Mouse (Mus musculus): Measurements from ENCODE around the gene Rpusd4. TPM values are rescaled to one million over a fixed set of nuclear protein-coding genes. Genes with fewer than 3 reads are reported as not detected.
A peak's percentile ranks its signal among the peaks of the same experiment; 100 is the strongest.

The Rpusd4 gene
- total RNA-seq, 1 experiment: 28.8 TPM

DNA sequence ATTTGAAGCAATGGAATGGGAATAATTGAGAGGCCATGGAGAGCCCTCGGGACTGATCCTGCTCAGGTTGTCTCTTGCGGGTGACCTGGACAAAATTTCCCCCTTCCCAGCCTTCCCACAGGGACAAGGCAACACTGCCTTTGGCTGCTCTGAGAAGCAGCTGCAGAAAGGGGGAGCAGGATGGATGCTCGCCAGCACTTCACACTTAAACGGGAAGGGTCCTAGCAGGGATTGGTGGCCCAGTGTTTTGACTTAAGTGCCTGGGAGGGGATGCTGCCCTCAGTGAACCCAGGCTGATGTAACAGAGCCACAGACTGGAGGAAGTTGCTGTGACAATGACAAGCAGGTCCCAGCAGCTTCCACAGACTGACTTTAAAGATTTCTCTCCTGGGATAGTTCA lies 45.9 kb downstream of the Rpusd4 start:
- H3K4me3 ChIP-seq (ENCODE audit: insufficient read depth in 1 of 2, low read depth in 1 of 2, low read length in 2 of 2, poor library complexity in 1 of 2, severe bottlenecking in 1 of 2): no peak overlapping the region
- no peak overlapping the region for H3K9ac ChIP-seq (ENCODE audit: insufficient read depth, low read depth, low read length, poor library complexity, severe bottlenecking)
- no peaks in the 10 kb centered on the region for H3K9me3 ChIP-seq (ENCODE audit: control insufficient read depth, insufficient read depth, low read depth, low read length)
- H3K4me1 ChIP-seq (ENCODE audit: control insufficient read depth in 2 of 2, insufficient read depth in 2 of 2, low read length in 2 of 2, poor library complexity in 1 of 2): peaks cover 0 to 8% of the 10 kb centered on the region in 2 experiments; a peak in 3 of 4 replicates
- no peak for DNase-seq (ENCODE audit: low read depth, low spot score)
- TF ChIP-seq MAFK (IDR thresholded peaks at IDR 0.05; ENCODE audit: insufficient read depth, low read depth, low read length) (no peak), ZNF384 (IDR thresholded peaks at IDR 0.05; ENCODE audit: low read depth, low read length) (no peak), HCFC1 (IDR thresholded peaks at IDR 0.05; ENCODE audit: borderline replicate concordance, insufficient read depth, low read length) (no peak), CHD2 (IDR thresholded peaks at IDR 0.05; ENCODE audit: low read depth, low read length) (no peak)
- no peaks in the 10 kb centered on the region for H3K36me3 ChIP-seq (ENCODE audit: control insufficient read depth, insufficient read depth, low read length, poor library complexity, severe bottlenecking)
- no peak overlapping the region for H3K27ac ChIP-seq (ENCODE audit: insufficient read depth, low read depth, low read length, poor library complexity, severe bottlenecking)
- in situ Hi-C loops (cut with MboI; ENCODE audit: low sequenced_read_pairs in 2 of 2, unreplicated experiment in 2 of 2): no loop called here

DNA sequence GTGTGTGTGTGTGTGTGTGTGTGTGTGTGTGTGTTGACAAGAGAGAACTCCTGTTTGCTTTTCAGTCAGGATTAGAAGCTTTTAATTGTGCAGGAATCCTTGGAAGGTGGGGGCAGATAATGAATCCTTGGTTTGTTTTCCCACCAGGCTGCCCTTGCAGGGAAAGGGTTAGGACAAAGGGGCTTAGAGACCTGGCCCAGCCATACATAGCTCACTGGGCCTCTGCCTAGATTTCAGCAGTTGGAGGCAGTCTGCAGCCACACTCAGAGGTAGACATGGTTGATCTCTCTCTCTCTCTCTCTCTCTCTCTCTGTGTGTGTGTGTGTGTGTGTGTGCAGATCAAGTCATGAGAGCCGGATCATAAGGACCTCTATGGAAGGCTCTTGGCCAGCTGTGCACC lies 46.6 kb downstream of the Rpusd4 start:
- Histone ChIP-seq H3K36me3 (ENCODE audit: control insufficient read depth, insufficient read depth, low read length, poor library complexity, severe bottlenecking) (no peaks in the 10 kb centered on the region), H3K9me3 (ENCODE audit: control insufficient read depth, insufficient read depth, low read depth, low read length) (no peaks in the 10 kb centered on the region), H3K4me1 (ENCODE audit: control insufficient read depth in 2 of 2, insufficient read depth in 2 of 2, low read length in 2 of 2, poor library complexity in 1 of 2) (peaks cover 0 to 8% of the 10 kb centered on the region in 2 experiments; a peak in 3 of 4 replicates), H3K27ac (ENCODE audit: insufficient read depth, low read depth, low read length, poor library complexity, severe bottlenecking) (no peak overlapping the region), H3K4me3 (ENCODE audit: insufficient read depth in 1 of 2, low read depth in 1 of 2, low read length in 2 of 2, poor library complexity in 1 of 2, severe bottlenecking in 1 of 2) (no peak overlapping the region), H3K9ac (ENCODE audit: insufficient read depth, low read depth, low read length, poor library complexity, severe bottlenecking) (no peak overlapping the region)
- DNase-seq (ENCODE audit: low read depth, low spot score): no peak
- TF ChIP-seq ZC3H11A (IDR thresholded peaks at IDR 0.05; ENCODE audit: borderline replicate concordance, low read depth, low read length): no peak
- no peak for TF ChIP-seq HCFC1 (IDR thresholded peaks at IDR 0.05; ENCODE audit: borderline replicate concordance, insufficient read depth, low read length)
- in situ Hi-C loops (cut with MboI; ENCODE audit: low sequenced_read_pairs in 2 of 2, unreplicated experiment in 2 of 2): no loop called here

DNA sequence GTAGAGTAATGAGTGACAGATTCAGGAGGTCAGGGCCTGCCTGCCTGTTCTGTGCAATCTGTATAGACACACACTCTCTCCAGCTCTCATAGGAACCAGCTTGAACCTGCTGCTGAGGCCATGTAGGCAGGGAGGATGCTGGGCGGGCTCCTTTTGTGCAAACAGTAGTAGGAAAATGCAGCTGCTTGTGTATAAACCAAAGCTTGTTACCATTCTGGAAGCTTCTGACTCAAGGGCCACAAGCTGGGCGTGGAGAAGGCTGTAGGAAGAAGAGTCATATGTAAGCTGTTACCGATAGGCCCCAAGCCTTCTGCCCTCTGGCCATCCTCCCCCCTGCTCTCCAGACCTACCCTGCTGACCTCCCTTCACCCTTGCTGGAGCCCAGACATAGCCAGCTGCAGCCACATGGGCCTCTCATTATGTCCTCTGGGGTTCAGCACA lies 49.1 kb downstream of the Rpusd4 start:
- peaks cover 0 to 8% of the 10 kb centered on the region in 2 experiments; a peak in 3 of 4 replicates for H3K4me1 ChIP-seq (ENCODE audit: control insufficient read depth in 2 of 2, insufficient read depth in 2 of 2, low read length in 2 of 2, poor library complexity in 1 of 2)
- peak overlapping the region; percentile 7; the same call in 1 of the 2 replicates for H3K27ac ChIP-seq (ENCODE audit: insufficient read depth, low read depth, low read length, poor library complexity, severe bottlenecking)
- H3K9me3 ChIP-seq (ENCODE audit: control insufficient read depth, insufficient read depth, low read depth, low read length): no peaks in the 10 kb centered on the region
- no peak overlapping the region for H3K4me3 ChIP-seq (ENCODE audit: insufficient read depth in 1 of 2, low read depth in 1 of 2, low read length in 2 of 2, poor library complexity in 1 of 2, severe bottlenecking in 1 of 2)
- DNase-seq (ENCODE audit: low read depth, low spot score): no peak
- no peaks in the 10 kb centered on the region for H3K36me3 ChIP-seq (ENCODE audit: control insufficient read depth, insufficient read depth, low read length, poor library complexity, severe bottlenecking)
- in situ Hi-C loops (cut with MboI; ENCODE audit: low sequenced_read_pairs in 2 of 2, unreplicated experiment in 2 of 2): no loop called here
- no peak for TF ChIP-seq ZNF384 (IDR thresholded peaks at IDR 0.05; ENCODE audit: low read depth, low read length)
- TF ChIP-seq MAFK (IDR thresholded peaks at IDR 0.05; ENCODE audit: insufficient read depth, low read depth, low read length): no peak
- TF ChIP-seq ZC3H11A (IDR thresholded peaks at IDR 0.05; ENCODE audit: borderline replicate concordance, low read depth, low read length): no peak
- TF ChIP-seq HCFC1 (IDR thresholded peaks at IDR 0.05; ENCODE audit: borderline replicate concordance, insufficient read depth, low read length): no peak
- TF ChIP-seq CHD2 (IDR thresholded peaks at IDR 0.05; ENCODE audit: low read depth, low read length): no peak
- no peak overlapping the region for H3K9ac ChIP-seq (ENCODE audit: insufficient read depth, low read depth, low read length, poor library complexity, severe bottlenecking)

DNA sequence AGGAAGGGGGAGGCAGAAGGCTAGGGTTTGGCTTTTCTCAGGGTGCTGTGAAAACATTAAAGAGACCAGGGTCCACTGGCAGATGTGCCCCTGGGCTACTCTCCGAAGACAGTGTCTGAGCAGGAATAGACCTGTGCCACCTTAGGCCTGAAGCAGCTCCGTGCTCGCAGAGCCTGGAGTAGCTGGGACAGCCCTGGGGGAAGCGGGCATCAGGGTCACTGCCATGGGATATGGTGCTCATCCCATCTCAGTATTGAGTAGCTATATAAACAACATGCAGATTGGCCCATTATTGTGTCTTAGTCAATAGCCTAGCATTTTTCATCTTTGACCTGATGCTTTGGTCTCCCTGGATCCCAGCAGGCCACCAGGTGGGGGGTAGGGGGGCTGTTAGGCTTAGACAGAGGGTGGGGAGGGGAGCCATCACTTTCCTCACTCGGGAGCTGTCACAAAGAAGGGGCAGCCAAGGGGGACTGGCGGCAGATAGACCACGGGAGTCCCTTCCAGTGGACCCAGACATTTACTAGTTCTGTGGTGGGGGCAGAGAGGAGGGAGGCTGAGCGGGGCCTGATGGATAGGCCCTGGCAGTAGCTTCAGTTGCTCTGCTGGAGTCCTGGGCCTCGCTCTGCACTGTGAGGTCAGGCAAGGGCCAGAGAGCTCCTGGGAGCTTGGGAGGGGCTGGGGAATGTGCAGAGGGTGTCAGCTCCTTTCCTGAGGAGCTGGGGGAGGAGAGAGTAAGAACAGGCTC lies 49.7 kb downstream of the Rpusd4 start:
- TF ChIP-seq MAFK (IDR thresholded peaks at IDR 0.05; ENCODE audit: insufficient read depth, low read depth, low read length) (no peak), ZC3H11A (IDR thresholded peaks at IDR 0.05; ENCODE audit: borderline replicate concordance, low read depth, low read length) (no peak), ZNF384 (IDR thresholded peaks at IDR 0.05; ENCODE audit: low read depth, low read length) (no peak), HCFC1 (IDR thresholded peaks at IDR 0.05; ENCODE audit: borderline replicate concordance, insufficient read depth, low read length) (no peak), CHD2 (IDR thresholded peaks at IDR 0.05; ENCODE audit: low read depth, low read length) (no peak)
- Histone ChIP-seq H3K36me3 (ENCODE audit: control insufficient read depth, insufficient read depth, low read length, poor library complexity, severe bottlenecking) (no peaks in the 10 kb centered on the region), H3K4me3 (ENCODE audit: insufficient read depth in 1 of 2, low read depth in 1 of 2, low read length in 2 of 2, poor library complexity in 1 of 2, severe bottlenecking in 1 of 2) (no peak overlapping the region), H3K9ac (ENCODE audit: insufficient read depth, low read depth, low read length, poor library complexity, severe bottlenecking) (no peak overlapping the region), H3K27ac (ENCODE audit: insufficient read depth, low read depth, low read length, poor library complexity, severe bottlenecking) (peak overlapping the region; percentile 7; the same call in 1 of the 2 replicates), H3K4me1 (ENCODE audit: control insufficient read depth in 2 of 2, insufficient read depth in 2 of 2, low read length in 2 of 2, poor library complexity in 1 of 2) (peaks cover 0 to 8% of the 10 kb centered on the region in 2 experiments; a peak in 3 of 4 replicates), H3K9me3 (ENCODE audit: control insufficient read depth, insufficient read depth, low read depth, low read length) (no peaks in the 10 kb centered on the region)
- no peak for DNase-seq (ENCODE audit: low read depth, low spot score)
- in situ Hi-C loops (cut with MboI; ENCODE audit: low sequenced_read_pairs in 2 of 2, unreplicated experiment in 2 of 2): no loop called here
